Mouse (Mus musculus) inflammation-experienced regulatory T-cells, adult 16 weeks (primary cell): Measurements from ENCODE around the gene Naf1. TPM values are rescaled to one million over a fixed set of nuclear protein-coding genes. Genes with fewer than 3 reads are reported as not detected.

ENCODE experiments used
- polyA plus RNA-seq: library from polyadenylated mRNA; unstranded; fragments of 100-300 nt; shearing (Covaris generic); gene quantifications from one replicate; pipeline ENCODE4 v1.2.1, GENCODE M21; 2017

Gene Naf1
- 0.59 TPM for polyA plus RNA-seq

DNA sequence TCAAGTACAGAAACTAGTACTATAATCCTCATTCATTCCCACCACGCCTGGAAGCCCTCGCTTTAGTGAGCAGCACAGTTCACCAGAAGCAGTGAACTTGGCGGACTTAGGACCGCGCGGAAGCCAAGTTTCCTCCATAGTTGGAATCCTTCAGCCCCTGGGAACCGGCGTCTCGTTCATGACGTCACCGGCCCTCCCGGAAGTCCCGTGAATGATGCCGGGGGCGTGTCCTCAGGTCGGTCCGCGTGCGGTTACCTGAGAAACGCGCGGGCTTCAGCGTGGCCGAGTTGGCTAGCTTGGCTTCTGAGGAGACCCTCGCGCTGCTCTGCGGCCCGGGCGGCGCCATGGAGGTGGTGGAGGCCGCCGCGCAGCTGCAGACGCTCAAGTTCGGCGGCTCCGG is at the start of gene Naf1:
Naf1 (plus strand) TSS at position 195 of the 400 bp plus-strand sequence.

Other genes starting within 250 kb of the Naf1 start
- gene Npy5r, start 172.1 kb upstream of the Naf1 start, polyA plus RNA-seq = not detected
- gene Npy1r, start 163.0 kb upstream of the Naf1 start, polyA plus RNA-seq = not detected